Mouse (Mus musculus) left cerebral cortex, postnatal 36 days (tissue): ENCODE measurements around the gene Grid1. TPM values are rescaled to one million over a fixed set of nuclear protein-coding genes. Genes with fewer than 3 reads are reported as not detected.

Source experiments
- DNase-seq, 2 experiments: peaks; one replicate each; pipeline ENCODE4 v3.0.0; 2021 to 2022; ENCODE audit warnings: low spot score in 2 of 2, mixed read lengths in 1 of 2
- intact Hi-C: fragments of 180-260 bp; cut with DNase I; formaldehyde crosslinking; loops from one replicate; pipeline ENCODE4 v1.15.1; 2025
- total RNA-seq, 2 experiments: library from RNA; stranded (reverse); gene quantifications; 2 replicates each; pipeline ENCODE4 v1.2.3; 2021

The Grid1 gene
- total RNA-seq, 2 experiments from 2014 or later = 52.0 to 52.3 TPM

- DNase-seq = no peak
- intact Hi-C loops = no loop called here
Observed at GRCm38 (mm10) chr14:35254477-35254876, 434.6 kb downstream of the Grid1 start.

GRCm38 (mm10) chr14:35270260-35270659, 450.4 kb downstream of the Grid1 start:
- no peak for DNase-seq
- intact Hi-C loops = no loop called here

GRCm38 (mm10) chr14:35309201-35309600, 489.3 kb downstream of the Grid1 start:
- intact Hi-C loops = no loop called here
- DNase-seq = no peak

GRCm38 (mm10) chr14:35313380-35314299, 493.7 kb downstream of the Grid1 start:
- intact Hi-C loops = no loop called here
- DNase-seq = no peak

GRCm38 (mm10) chr14:35326306-35326705, 506.4 kb downstream of the Grid1 start:
- intact Hi-C loops = no loop called here

GRCm38 (mm10) chr14:35336561-35336960, 516.7 kb downstream of the Grid1 start:
- DNase-seq = no peak
- intact Hi-C loops = loop anchor here (10.0 kb wide), 1 partner anchor 512 kb away; the partner anchor contains the start of gene Grid1

More at GRCm38 (mm10) chr14:35326306-35326705, 506.4 kb downstream of the Grid1 start:
- no peak for DNase-seq

- intact Hi-C loops = no loop called here
- DNase-seq = no peak
Observed at GRCm38 (mm10) chr14:35356011-35356410, 536.1 kb downstream of the Grid1 start.

- intact Hi-C loops = no loop called here
- no peak for DNase-seq
Observed at GRCm38 (mm10) chr14:35356480-35357085, 536.7 kb downstream of the Grid1 start.

GRCm38 (mm10) chr14:35358136-35358821, 538.4 kb downstream of the Grid1 start:
- peak in 1 of 2 experiments; percentile 8 for DNase-seq
- intact Hi-C loops = no loop called here

- intact Hi-C loops = no loop called here
- no peak for DNase-seq
Observed at GRCm38 (mm10) chr14:35365177-35365944, 545.5 kb downstream of the Grid1 start.

- no peak for DNase-seq
- intact Hi-C loops = no loop called here
Observed at GRCm38 (mm10) chr14:35374374-35374773, 554.5 kb downstream of the Grid1 start.

- DNase-seq = no peak
- intact Hi-C loops = no loop called here
Observed at GRCm38 (mm10) chr14:35393591-35393990, 573.7 kb downstream of the Grid1 start.

- no peak for DNase-seq
- intact Hi-C loops = no loop called here
Observed at GRCm38 (mm10) chr14:35404249-35404908, 584.5 kb downstream of the Grid1 start.

- no peak for DNase-seq
Observed at GRCm38 (mm10) chr14:35430259-35430658, 610.4 kb downstream of the Grid1 start.

GRCm38 (mm10) chr14:35453702-35454101, 633.8 kb downstream of the Grid1 start:
- peak; percentile 14 to 42 for DNase-seq
- intact Hi-C loops = no loop called here

More at GRCm38 (mm10) chr14:35430259-35430658, 610.4 kb downstream of the Grid1 start:
- intact Hi-C loops = no loop called here

GRCm38 (mm10) chr14:35468254-35468653, 648.3 kb downstream of the Grid1 start:
- intact Hi-C loops = no loop called here

GRCm38 (mm10) chr14:35486017-35486416, 666.1 kb downstream of the Grid1 start:
- DNase-seq = peak in 1 of 2 experiments; percentile 18
- intact Hi-C loops = no loop called here

More at GRCm38 (mm10) chr14:35468254-35468653, 648.3 kb downstream of the Grid1 start:
- no peak for DNase-seq

- intact Hi-C loops = no loop called here
- DNase-seq = no peak
Observed at GRCm38 (mm10) chr14:35502324-35502723, 682.4 kb downstream of the Grid1 start.

- no peak for DNase-seq
- intact Hi-C loops = no loop called here
Observed at GRCm38 (mm10) chr14:35519402-35519801, 699.5 kb downstream of the Grid1 start.
